Mouse (Mus musculus) Patski (cell line): Measurements from ENCODE around the gene Vti1b. TPM values are rescaled to one million over a fixed set of nuclear protein-coding genes. Genes with fewer than 3 reads are reported as not detected.

Source experiments
- ATAC-seq: fragments of 100-300 bp; one replicate; pipeline ENCODE4 v1.8.0; 2021
- CTCF ChIA-PET: fragments of 350-600 bp; sonication (Branson Sonifier 250); formaldehyde crosslinking; loops from one replicate; lab custom pipeline; 2022; ENCODE audit warnings: inconsistent platforms; lab: Charles Lee
- POLR2A ChIA-PET: fragments of 350-600 bp; sonication (Branson Sonifier 250); formaldehyde crosslinking; loops from one replicate; lab custom pipeline; 2022; ENCODE audit warnings: antibody characterized with exemption, inconsistent platforms; lab: Charles Lee
- DNase-seq: peaks from one replicate; pipeline ENCODE4 v3.0.0-alpha.2; 2011; ENCODE audit warnings: low read depth, low spot score
- H3K27me3 ChIP-seq: fragments of 371-371 bp; one replicate; pipeline ENCODE4 v1.5.1; 2021
- CTCF ChIP-seq: fragments of 100-300 bp; IDR thresholded peaks from one replicate; pipeline ENCODE4 v1.5.1; 2021
- in situ Hi-C: fragments of 300-500 bp; cut with MboI; formaldehyde crosslinking; loops from 3 replicates; pipeline ENCODE4 v1.11.1; 2018; ENCODE audit warnings: low pct_unique_long_range_greater_than_20kb, mixed read lengths
- polyA plus RNA-seq: library from polyadenylated mRNA; unstranded; gene quantifications from one replicate; pipeline ENCODE4 v1.2.3, GENCODE M21; 2021

Vti1b gene
- 116 TPM for polyA plus RNA-seq

- ATAC-seq (peak; percentile 96), DNase-seq (no peak)
- no peaks in the 10 kb centered on the region for H3K27me3 ChIP-seq
- peak; percentile 92 for TF ChIP-seq CTCF
- in situ Hi-C loops = no loop called here
- POLR2A ChIA-PET = interaction anchor here (0.6 kb wide), 1 partner anchor 21 kb away, joined by 5 read pairs; no protein-coding TSS in a partner anchor
- CTCF ChIA-PET = interaction anchor here (2.1 kb wide), 1 partner anchor 15 kb away, joined by 4 read pairs; no protein-coding TSS in a partner anchor
Observed at GRCm38 (mm10) chr12:79172019-79172941, at the start of gene Vti1b. Vti1b (minus strand) TSS chr12:79172667.

GRCm38 (mm10) chr12:79217511-79217910 is 45.0 kb upstream of the Vti1b start:
- ATAC-seq (no peak), DNase-seq (no peak)
- in situ Hi-C loops = no loop called here
- CTCF ChIA-PET = no interaction called here
- H3K27me3 ChIP-seq = peaks cover 11% of the 10 kb centered on the region
- POLR2A ChIA-PET = no interaction called here
- TF ChIP-seq CTCF = no peak

DNA sequence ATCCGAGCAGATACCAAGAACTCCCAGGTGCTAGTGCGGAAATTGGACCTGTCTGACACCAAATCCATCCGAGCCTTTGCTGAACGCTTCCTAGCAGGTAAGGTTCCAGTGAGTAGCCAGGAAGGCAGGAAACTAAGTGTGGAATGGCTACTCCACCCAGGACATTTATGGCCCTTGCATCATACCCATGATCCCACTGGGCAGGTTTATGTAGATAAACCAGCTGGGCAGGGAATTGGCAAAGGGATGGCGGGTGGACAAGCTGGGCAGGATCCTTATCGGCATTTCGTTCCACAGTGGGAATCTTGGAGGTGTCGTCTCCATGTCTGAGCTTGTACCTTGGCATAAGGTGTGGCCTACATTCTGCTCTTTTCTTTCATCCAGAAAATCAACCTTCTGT is 39.0 kb upstream of the Vti1b start:
- DNase-seq (no peak), ATAC-seq (no peak)
- in situ Hi-C loops = no loop called here
- POLR2A ChIA-PET = no interaction called here
- CTCF ChIA-PET = interaction anchor here (1.4 kb wide), 1 partner anchor 10 kb away, joined by 4 read pairs; no protein-coding TSS in a partner anchor
- no peak for TF ChIP-seq CTCF
- H3K27me3 ChIP-seq = peaks cover 4% of the 10 kb centered on the region

- ATAC-seq (no peak), DNase-seq (no peak)
Observed at GRCm38 (mm10) chr12:79208703-79209464, 36.4 kb upstream of the Vti1b start, which contains the start of gene Rdh12. Rdh12 (plus strand) TSS chr12:79208914.

DNA sequence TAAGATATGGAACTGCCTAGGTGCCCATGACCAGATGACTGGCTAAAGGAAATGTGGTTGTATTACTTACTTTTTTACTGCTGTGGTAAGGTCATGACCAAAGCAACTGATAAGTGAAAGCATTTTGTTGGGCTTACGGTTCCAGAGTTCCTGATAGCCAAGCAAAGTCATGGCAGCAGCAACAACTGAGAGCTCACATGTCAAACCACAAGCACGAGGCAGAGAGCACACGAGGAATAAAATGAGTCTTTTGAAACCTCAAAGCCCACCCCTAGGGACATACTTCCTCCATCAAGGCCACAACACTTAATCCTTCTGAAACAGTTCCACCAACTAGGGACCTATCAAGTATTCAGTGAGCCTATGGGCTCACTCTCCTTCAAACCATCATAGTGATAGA is 29.4 kb upstream of the Vti1b start:
- ChIA-PET POLR2A (no interaction called here), CTCF (no interaction called here)
- DNase-seq (no peak), ATAC-seq (no peak)
- in situ Hi-C loops = no loop called here
- peaks cover 4% of the 10 kb centered on the region for H3K27me3 ChIP-seq
- TF ChIP-seq CTCF = no peak

More at GRCm38 (mm10) chr12:79208703-79209464, 36.4 kb upstream of the Vti1b start, which contains the start of gene Rdh12:
- peaks cover 4% of the 10 kb centered on the region for H3K27me3 ChIP-seq
- CTCF ChIA-PET = no interaction called here
- no peak for TF ChIP-seq CTCF
- in situ Hi-C loops = no loop called here
- POLR2A ChIA-PET = no interaction called here

DNA sequence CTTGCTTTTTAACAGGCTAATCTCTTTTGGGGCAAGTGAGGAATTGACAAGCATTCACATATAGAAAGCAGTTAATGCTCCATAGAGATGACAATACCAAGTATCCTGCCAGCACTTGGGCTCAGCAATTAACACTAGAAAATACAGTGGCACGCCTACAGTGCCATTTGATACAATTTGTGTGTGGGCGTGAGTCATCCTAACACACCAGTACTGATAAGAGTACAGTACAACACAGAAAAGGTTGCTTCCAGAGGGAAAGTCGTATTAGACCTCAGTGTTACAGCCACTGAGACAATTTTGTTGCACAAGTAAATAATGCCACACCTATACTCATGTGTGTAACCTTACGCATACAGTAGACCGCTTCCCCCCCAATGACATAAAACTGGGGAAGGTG is 24.6 kb upstream of the Vti1b start:
- in situ Hi-C loops = loop anchor here (25.0 kb wide), 1 partner anchor 940 kb away; no protein-coding TSS in a partner anchor
- DNase-seq (no peak), ATAC-seq (no peak)
- CTCF ChIA-PET = interaction anchor here (1.9 kb wide), 1 partner anchor 64 kb away, joined by 7 read pairs; no protein-coding TSS in a partner anchor
- POLR2A ChIA-PET = no interaction called here
- no peak for TF ChIP-seq CTCF
- no peaks in the 10 kb centered on the region for H3K27me3 ChIP-seq

DNA sequence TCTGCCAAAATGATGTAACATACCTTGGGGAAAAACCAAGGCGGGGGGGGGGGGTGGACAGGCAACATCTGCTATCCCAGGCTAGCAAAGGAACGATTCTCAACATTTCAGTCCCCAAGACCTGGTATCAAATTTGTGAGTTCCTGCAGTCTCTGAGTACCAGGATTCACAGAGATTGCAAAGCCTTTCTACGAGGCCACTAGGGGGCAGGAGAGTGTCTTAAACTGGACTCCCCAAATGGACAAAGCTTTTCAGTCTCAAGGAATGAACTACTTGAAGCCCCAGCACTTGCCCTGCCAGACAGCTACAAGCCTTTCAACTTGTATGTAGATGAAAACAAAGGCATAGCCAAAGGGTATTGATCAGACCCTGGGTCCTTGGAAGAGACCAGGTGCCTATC is 21.0 kb upstream of the Vti1b start:
- POLR2A ChIA-PET = interaction anchor here (0.7 kb wide), 1 partner anchor 22 kb away, joined by 5 read pairs; no protein-coding TSS in a partner anchor
- DNase-seq (no peak), ATAC-seq (no peak)
- in situ Hi-C loops = loop anchor here (5.0 to 25.0 kb wide), 2 partner anchors 74 to 944 kb away; no protein-coding TSS in a partner anchor
- H3K27me3 ChIP-seq = no peaks in the 10 kb centered on the region
- CTCF ChIA-PET = interaction anchor here (0.8 to 2.2 kb wide), 6 partner anchors 35 to 77 kb away, joined by 3 to 10 read pairs (median 4); no protein-coding TSS in a partner anchor
- peak; percentile 80 for TF ChIP-seq CTCF

DNA sequence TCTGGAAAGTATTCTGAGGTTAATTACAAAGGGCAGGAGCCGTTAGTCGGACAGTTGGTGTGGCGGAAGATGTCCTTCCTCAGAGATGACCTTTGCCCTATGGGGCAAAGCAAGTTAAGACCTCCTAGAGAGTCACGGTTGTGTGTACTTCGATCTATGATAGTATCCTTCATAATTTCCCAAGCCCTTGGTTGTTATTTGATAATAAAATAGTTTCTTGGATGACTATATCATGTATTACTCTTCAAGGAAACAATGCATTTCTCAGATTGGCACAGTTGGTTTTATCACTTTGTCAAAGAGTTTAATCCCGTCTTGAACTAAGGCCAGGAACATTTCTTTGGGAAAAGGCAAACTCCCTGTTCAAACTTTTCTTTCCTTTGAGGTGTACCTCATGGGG is 19.7 kb upstream of the Vti1b start, which contains the start of gene Rdh11:
Gene Rdh11, minus strand, starts transcription at position 101 of the 400 bp plus-strand sequence.
- no peak for ATAC-seq
- DNase-seq = no peak
- H3K27me3 ChIP-seq = no peaks in the 10 kb centered on the region
- ChIA-PET CTCF (interaction anchor here (1.1 to 2.2 kb wide), 2 partner anchors 69 to 71 kb away, joined by 3 to 10 read pairs; no protein-coding TSS in a partner anchor), POLR2A (no interaction called here)
- no peak for TF ChIP-seq CTCF
- in situ Hi-C loops = loop anchor here (5.0 to 25.0 kb wide), 2 partner anchors 75 to 945 kb away; no protein-coding TSS in a partner anchor

GRCm38 (mm10) chr12:79191701-79192100 is 19.2 kb upstream of the Vti1b start:
- no peak for DNase-seq
- in situ Hi-C loops = loop anchor here (5.0 to 25.0 kb wide), 2 partner anchors 76 to 946 kb away; no protein-coding TSS in a partner anchor
- ChIA-PET CTCF (no interaction called here), POLR2A (no interaction called here)
- no peaks in the 10 kb centered on the region for H3K27me3 ChIP-seq
- peak; percentile 58 for TF ChIP-seq CTCF
- ATAC-seq = peak; percentile 89
